Mouse (Mus musculus) hindbrain, postnatal 0 days (tissue): ENCODE results near the gene Ormdl3. TPM values are rescaled to one million over a fixed set of nuclear protein-coding genes. Genes with fewer than 3 reads are reported as not detected.
"Not testable (repeated sequence)": the region's sequence is repeated elsewhere in the genome, so short reads cannot be mapped to it uniquely, and the experiment has no call there.

Experiments
- ATAC-seq: fragments of 200-750 bp; cut with Nextera tagmentation; 2 replicates; pipeline ENCODE4 v1.8.0; 2017; ENCODE audit warnings: mild to moderate bottlenecking, moderate TSS enrichment, moderate library complexity
- DNase-seq: peaks from one replicate; pipeline ENCODE4 v3.0.0-alpha.2; 2015; ENCODE audit warnings: low spot score
- H3K27ac ChIP-seq: fragments of 300-500 bp; sonication (generic); 2 replicates; pipeline ENCODE4 v1.5.1; 2014; ENCODE audit warnings: mild to moderate bottlenecking
- H3K27me3 ChIP-seq: fragments of 300-500 bp; sonication (generic); 2 replicates; pipeline ENCODE4 v1.6.1; 2014; ENCODE audit warnings: low read length, mixed read lengths; ENCODE audit not compliant: insufficient read depth
- H3K36me3 ChIP-seq: fragments of 300-500 bp; sonication (generic); 2 replicates; pipeline ENCODE4 v1.6.1; 2014; ENCODE audit warnings: low read length, mixed read lengths; ENCODE audit not compliant: insufficient read depth
- H3K4me1 ChIP-seq: fragments of 300-500 bp; sonication (generic); 2 replicates; pipeline ENCODE4 v1.6.1; 2014; ENCODE audit warnings: antibody characterized with exemption, low read length, mixed read lengths; ENCODE audit not compliant: insufficient read depth
- H3K4me2 ChIP-seq: fragments of 300-500 bp; sonication (generic); 2 replicates; pipeline ENCODE4 v1.6.1; 2014; ENCODE audit warnings: low read depth, mild to moderate bottlenecking, low read length, moderate library complexity, mixed read lengths
- H3K4me3 ChIP-seq: fragments of 300-500 bp; sonication (generic); 2 replicates; pipeline ENCODE4 v1.5.1; 2014; ENCODE audit warnings: low read length
- H3K9ac ChIP-seq: fragments of 300-500 bp; sonication (generic); replicated peaks from 2 replicates; pipeline ENCODE4 v1.6.1; 2014; ENCODE audit warnings: mild to moderate bottlenecking, low read length, moderate library complexity, mixed read lengths
- H3K9me3 ChIP-seq: fragments of 300-500 bp; sonication (generic); 2 replicates; pipeline ENCODE4 v1.6.1; 2016; ENCODE audit warnings: low read length, mixed read lengths
- CTCF ChIP-seq: IDR thresholded peaks from 2 replicates; pipeline ENCODE4 v1.5.1; 2016; ENCODE audit warnings: antibody characterized with exemption, control low read depth, low read depth
- WGBS: fragments of 180-500 bp; shearing (Covaris S2); extraction: QIAGEN DNeasy Blood & Tissue Kit; methylation state at CpG from one replicate; pipeline ENCODE4 v1.1.7; 2014; 5-methylcytosine and 5-hydroxymethylcytosine counted together
- polyA plus RNA-seq: library from polyadenylated mRNA; unstranded; fragments of >200 nt; fragmentation: Nextera tagmentation; extraction: Ambion mirVana; gene quantifications from 2 replicates; pipeline ENCODE4 v1.2.1, GENCODE M21; 2015
- total RNA-seq: library from RNA; depleted of rRNA; stranded (reverse); fragments of >200 nt; gene quantifications from 2 replicates; pipeline ENCODE4 v1.2.3, GENCODE M21; 2014

Gene Ormdl3
- total and polyA plus RNA-seq, 2 experiments from 2014 or later = 100 to 103 TPM

GRCm38 (mm10) chr11:98620791-98621190, 33.6 kb upstream of the Ormdl3 start:
- no peak for TF ChIP-seq CTCF
- Histone ChIP-seq H3K36me3 (no peaks in the 10 kb centered on the region), H3K9me3 (no peaks in the 10 kb centered on the region), H3K4me1 (no peaks in the 10 kb centered on the region), H3K27me3 (no peaks in the 10 kb centered on the region), H3K4me3 (no peak overlapping the region), H3K9ac (no peak overlapping the region), H3K27ac (no peak overlapping the region), H3K4me2 (no peak overlapping the region)
- no peak for ATAC-seq
- 91% methylated on average over 13 of the region's 13 CpGs for WGBS
- DNase-seq = no peak

GRCm38 (mm10) chr11:98606763-98607162, 19.6 kb upstream of the Ormdl3 start:
- peak; percentile 83 for DNase-seq
- H3K4me1 ChIP-seq = peaks cover 4% of the 10 kb centered on the region; the same call in 1 of the 2 replicates
- H3K27me3 ChIP-seq = no peaks in the 10 kb centered on the region
- no peak overlapping the region for H3K4me2 ChIP-seq
- H3K4me3 ChIP-seq = no peak overlapping the region
- ATAC-seq = no peak
- no peak overlapping the region for H3K9ac ChIP-seq
- peak; percentile 89 for TF ChIP-seq CTCF
- H3K9me3 ChIP-seq = no peaks in the 10 kb centered on the region
- H3K36me3 ChIP-seq = no peaks in the 10 kb centered on the region
- no peak overlapping the region for H3K27ac ChIP-seq
- WGBS = 10% methylated on average over 3 of the region's 3 CpGs

GRCm38 (mm10) chr11:98604911-98605310, 17.7 kb upstream of the Ormdl3 start:
- not testable (repeated sequence) for ATAC-seq, H3K27me3 ChIP-seq, H3K9ac ChIP-seq, H3K4me3 ChIP-seq, H3K4me2 ChIP-seq, DNase-seq, H3K9me3 ChIP-seq, H3K36me3 ChIP-seq, H3K27ac ChIP-seq, H3K4me1 ChIP-seq
- WGBS = 72% methylated on average over 6 of the region's 6 CpGs

GRCm38 (mm10) chr11:98603953-98604352, 16.8 kb upstream of the Ormdl3 start:
- H3K4me2 ChIP-seq = no peak overlapping the region
- no peak overlapping the region for H3K9ac ChIP-seq
- H3K27ac ChIP-seq = no peak overlapping the region
- no peak overlapping the region for H3K4me3 ChIP-seq
- no peaks in the 10 kb centered on the region for H3K9me3 ChIP-seq
- no peak for ATAC-seq
- H3K4me1 ChIP-seq = peaks cover 4% of the 10 kb centered on the region; the same call in 1 of the 2 replicates
- 82% methylated on average over 2 of the region's 2 CpGs for WGBS
- H3K36me3 ChIP-seq = no peaks in the 10 kb centered on the region
- no peak for DNase-seq
- peaks cover 3% of the 10 kb centered on the region; the same call in 1 of the 2 replicates for H3K27me3 ChIP-seq
- no peak for TF ChIP-seq CTCF

GRCm38 (mm10) chr11:98602090-98602690, 15.0 kb upstream of the Ormdl3 start:
- peak; percentile 50; the same call in 1 of the 2 replicates for ATAC-seq
- no peaks in the 10 kb centered on the region for H3K9me3 ChIP-seq
- H3K4me3 ChIP-seq = peak overlapping the region; percentile 25; the same call in 1 of the 2 replicates
- peak overlapping the region; percentile 54 for H3K4me2 ChIP-seq
- WGBS = under 1% methylated on average over 19 of the region's 20 CpGs
- H3K4me1 ChIP-seq = peaks cover 4% of the 10 kb centered on the region; the same call in 1 of the 2 replicates
- no peaks in the 10 kb centered on the region for H3K36me3 ChIP-seq
- DNase-seq = peak; percentile 2
- H3K9ac ChIP-seq = no peak overlapping the region
- H3K27ac ChIP-seq = no peak overlapping the region
- peaks cover 3% of the 10 kb centered on the region; the same call in 1 of the 2 replicates for H3K27me3 ChIP-seq
- TF ChIP-seq CTCF = no peak

GRCm38 (mm10) chr11:98599291-98599690, 12.1 kb upstream of the Ormdl3 start:
- no peak for ATAC-seq
- Histone ChIP-seq H3K4me2 (peak overlapping the region; percentile 38), H3K36me3 (no peaks in the 10 kb centered on the region), H3K4me3 (no peak overlapping the region), H3K27me3 (peaks cover 3% of the 10 kb centered on the region; the same call in 1 of the 2 replicates), H3K9me3 (no peaks in the 10 kb centered on the region), H3K4me1 (peaks cover 4% of the 10 kb centered on the region; the same call in 1 of the 2 replicates), H3K9ac (no peak overlapping the region), H3K27ac (no peak overlapping the region)
- DNase-seq = peak; percentile 11
- WGBS = 31% methylated on average over 18 of the region's 18 CpGs
- no peak for TF ChIP-seq CTCF

GRCm38 (mm10) chr11:98598851-98599290, 11.7 kb upstream of the Ormdl3 start:
- no peak overlapping the region for H3K27ac ChIP-seq
- H3K4me1 ChIP-seq = peaks cover 4% of the 10 kb centered on the region; the same call in 1 of the 2 replicates
- ATAC-seq (no peak), DNase-seq (peak; percentile 14)
- H3K36me3 ChIP-seq = no peaks in the 10 kb centered on the region
- TF ChIP-seq CTCF = no peak
- no peaks in the 10 kb centered on the region for H3K9me3 ChIP-seq
- H3K27me3 ChIP-seq = peaks cover 3% of the 10 kb centered on the region; the same call in 1 of the 2 replicates
- H3K4me2 ChIP-seq = peak overlapping the region; percentile 38
- H3K4me3 ChIP-seq = no peak overlapping the region
- no peak overlapping the region for H3K9ac ChIP-seq
- WGBS = 42% methylated on average over 18 of the region's 18 CpGs
